Mouse (Mus musculus) gastrocnemius, postnatal 10 days (tissue): Measurements from ENCODE around the gene Ttll5. TPM values are rescaled to one million over a fixed set of nuclear protein-coding genes. Genes with fewer than 3 reads are reported as not detected.
A peak's percentile ranks its signal among the peaks of the same experiment; 100 is the strongest.

Experiments used
- DNase-seq: peaks from one replicate; pipeline ENCODE4 v3.0.0; 2021; ENCODE audit warnings: mixed read lengths
- long read RNA-seq, 2 experiments: library from polyadenylated mRNA; stranded (forward); transcript quantifications; one replicate each; pipeline ENCODE4 v2.0.0; 2021
- total RNA-seq, 2 experiments: library from RNA; stranded (reverse); gene quantifications; 2 replicates each; pipeline ENCODE4 v1.2.3; 2021

Gene Ttll5
- 10 to 100 TPM in 1 of 2 experiments, 1 to 10 TPM in 1; 9.9 to 12.7 TPM for total RNA-seq
- long read RNA-seq, experiment 1, partial matches to known transcripts: 1 of 1 reads
- long read RNA-seq, experiment 1, other reads (novel, unspliced or antisense): 0 of 1 reads
- long read RNA-seq, experiment 2, partial matches to known transcripts: 3 of 4 reads
- long read RNA-seq, experiment 2, other reads (novel, unspliced or antisense): 1 of 4 reads

DNA sequence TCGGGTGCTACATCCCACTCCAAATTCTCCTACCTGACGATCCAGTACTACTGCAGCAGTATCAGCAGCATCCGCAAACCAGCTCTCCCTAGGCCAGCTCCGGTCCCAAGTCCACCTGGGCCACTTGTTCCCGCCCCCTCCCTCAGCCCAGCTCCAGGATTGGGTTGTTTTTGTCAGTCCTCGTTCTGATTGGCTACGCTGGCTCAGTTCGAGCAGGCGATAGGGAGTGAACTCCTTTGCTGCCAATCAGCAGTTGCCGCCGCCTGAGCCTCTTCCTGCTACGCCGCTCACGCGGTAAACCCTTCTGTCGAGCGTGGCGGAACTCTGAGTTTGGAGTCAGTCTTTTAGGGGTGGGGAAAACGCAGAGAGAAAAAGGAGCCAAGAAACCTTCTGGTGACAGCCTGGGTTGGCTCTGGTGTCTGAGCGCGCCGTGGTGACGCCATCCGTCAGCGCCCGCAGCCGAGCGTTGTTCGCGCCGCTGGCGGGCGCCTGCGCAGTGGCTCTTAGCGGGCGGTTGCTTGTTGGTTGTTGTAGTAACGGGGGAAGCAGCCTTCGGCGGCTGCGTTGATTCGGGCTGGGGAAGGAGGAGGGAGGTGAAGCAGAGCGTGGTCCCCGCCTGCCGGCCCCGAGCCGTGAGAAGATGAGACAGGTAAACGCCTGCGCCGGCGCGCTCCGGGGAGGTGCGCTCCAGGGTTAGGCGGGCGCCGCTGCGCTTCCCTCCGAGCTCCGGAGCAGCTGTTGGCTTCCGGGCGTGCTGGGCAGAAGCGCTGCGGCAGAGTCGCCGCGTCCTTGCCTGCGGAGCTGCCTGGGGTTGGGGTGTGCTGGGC, at the start of gene Ttll5, which contains the start of gene Erg28:
Ttll5 (plus strand) TSS at position 222 of the 827 bp plus-strand sequence.
Erg28 (minus strand) TSS at position 113 of the 827 bp plus-strand sequence.
- DNase-seq: peak; percentile 95

- no peak for DNase-seq
These were observed 45.5 kb upstream of the Ttll5 start for GRCm38 (mm10) chr12:85778962-85779361.

DNA sequence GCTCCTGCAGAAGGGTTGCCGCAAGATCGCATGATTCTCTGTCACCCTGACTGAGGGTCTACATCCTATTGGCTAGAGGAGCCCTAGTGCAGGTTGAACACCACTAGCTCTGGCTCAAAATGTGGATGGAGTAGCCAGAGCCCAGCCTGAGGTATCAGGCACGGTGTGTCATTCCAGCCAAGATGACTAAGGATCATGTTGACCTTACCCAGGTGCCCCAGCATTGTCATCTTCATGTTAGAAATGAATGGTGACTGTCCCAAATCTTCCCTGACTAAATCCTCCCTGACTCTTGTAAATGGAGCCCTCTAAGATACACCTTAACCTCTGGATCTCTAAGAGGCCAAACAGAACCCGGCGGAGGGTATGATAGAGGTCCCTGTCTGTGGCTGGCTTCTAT, 44.8 kb upstream of the Ttll5 start:
- no peak for DNase-seq

DNA sequence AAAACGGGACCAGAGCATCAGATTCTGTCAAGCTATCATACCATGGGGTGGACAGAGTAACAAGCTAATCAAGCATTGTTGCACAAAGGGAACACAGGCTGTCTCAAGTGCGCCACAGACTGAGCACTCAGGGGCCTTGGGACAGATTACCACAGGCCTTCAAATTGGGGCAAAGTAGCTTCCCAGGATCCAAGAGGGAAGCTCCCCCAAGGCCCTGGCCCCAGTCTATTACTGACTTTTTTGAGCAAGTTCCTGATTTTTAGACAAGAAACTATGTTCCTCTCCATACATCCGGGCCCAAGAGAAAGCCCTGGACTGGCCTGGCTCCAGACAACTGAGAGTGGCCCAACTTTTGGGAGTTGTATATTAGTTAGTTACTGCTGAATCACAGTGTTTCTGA, 42.9 kb upstream of the Ttll5 start:
- DNase-seq: no peak

GRCm38 (mm10) chr12:85784916-85785815, 39.3 kb upstream of the Ttll5 start:
- DNase-seq: no peak

GRCm38 (mm10) chr12:85792158-85792557, 32.3 kb upstream of the Ttll5 start:
- no peak for DNase-seq

DNA sequence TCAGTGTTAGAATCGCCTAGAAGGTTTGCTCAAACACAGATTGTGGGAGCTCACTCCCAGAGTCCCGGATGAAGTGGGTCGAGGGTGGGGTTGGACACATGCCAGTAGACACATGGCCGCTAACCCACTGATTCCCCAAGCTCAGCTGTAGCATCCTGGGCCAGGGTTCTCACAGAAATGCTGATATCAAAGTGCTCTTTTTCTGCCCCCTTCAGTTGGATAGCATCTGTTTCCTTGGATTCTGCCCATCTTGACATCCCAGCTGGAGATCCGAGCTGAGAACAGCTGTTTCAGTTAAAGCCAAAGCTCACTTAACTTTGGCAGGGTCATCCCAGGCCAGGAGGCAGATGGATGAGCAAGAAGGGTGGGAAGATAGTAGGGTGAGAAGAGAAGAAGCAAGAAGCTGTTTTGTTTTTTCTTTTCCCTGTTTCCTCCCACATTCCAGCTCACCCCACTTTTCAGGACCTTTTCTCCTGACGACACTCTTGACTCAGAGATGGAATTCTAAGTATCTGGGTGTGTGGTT, 31.6 kb upstream of the Ttll5 start:
- peak; percentile 55 for DNase-seq

GRCm38 (mm10) chr12:85794094-85794493, 30.4 kb upstream of the Ttll5 start:
- DNase-seq: no peak

DNA sequence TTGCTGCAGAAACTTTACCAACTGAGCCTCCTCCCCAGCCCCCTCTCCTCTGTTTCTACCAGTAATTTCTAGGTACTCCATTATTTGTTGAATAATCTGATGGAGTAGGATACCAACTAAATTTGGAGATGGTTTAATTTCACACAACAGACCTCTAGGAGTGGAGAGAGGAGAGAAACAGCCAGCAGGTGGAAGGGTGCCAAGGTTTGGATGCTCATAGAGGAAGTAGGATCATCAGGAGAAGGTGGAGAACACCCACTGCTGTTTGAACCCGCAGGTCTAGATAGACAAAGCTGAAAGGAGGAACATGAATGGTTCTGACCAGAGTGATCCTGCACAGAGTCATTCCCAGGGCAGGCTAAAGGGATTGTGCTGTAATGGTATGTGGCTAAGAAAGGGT, 28.9 kb upstream of the Ttll5 start:
- peak; percentile 22 for DNase-seq

DNA sequence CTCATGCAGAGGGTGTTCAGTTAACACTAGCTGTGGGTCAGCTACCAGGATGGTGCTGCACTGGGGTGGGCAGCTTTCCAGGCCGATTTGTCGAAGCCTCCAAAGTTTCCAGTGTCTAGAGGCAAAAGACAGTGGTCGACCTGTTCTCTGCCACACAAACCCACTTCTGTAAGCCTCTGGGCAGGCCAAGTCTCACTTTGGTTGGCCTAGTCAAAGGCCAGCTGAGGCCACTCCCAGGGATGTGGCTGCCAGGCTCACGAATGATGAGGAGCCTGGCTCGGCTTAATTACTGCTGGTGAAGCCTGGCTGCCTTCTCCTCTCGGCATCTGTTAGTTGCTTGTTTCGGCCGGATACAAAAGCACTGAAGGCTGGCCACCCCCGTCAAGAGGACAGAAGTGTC, 24.4 kb upstream of the Ttll5 start:
- peak; percentile 52 for DNase-seq

DNA sequence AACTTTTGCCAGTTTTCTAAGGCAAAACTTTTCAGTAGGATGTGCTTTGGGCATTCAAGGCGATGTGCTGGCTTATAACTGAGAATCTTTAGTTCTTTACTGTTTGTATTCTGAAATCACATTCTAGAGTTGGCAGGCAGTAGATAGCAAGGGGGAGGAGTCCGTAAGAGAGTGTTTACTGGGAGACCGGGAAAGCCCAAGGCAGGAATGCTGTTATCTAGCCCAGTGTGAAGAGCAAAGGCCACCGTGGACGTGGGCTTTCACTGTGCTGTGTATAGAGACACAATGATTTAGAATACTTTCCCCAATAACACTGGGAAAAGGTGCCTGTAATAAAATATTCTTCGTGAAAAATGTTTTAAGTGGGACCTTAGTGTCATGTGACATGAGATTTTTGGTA, 14.7 kb upstream of the Ttll5 start:
- DNase-seq: no peak

- DNase-seq: no peak
These were observed 13.5 kb upstream of the Ttll5 start for GRCm38 (mm10) chr12:85810959-85811358.

- no peak for DNase-seq
These were observed 12.8 kb upstream of the Ttll5 start for GRCm38 (mm10) chr12:85811676-85812075.

- no peak for DNase-seq
These were observed 10.9 kb upstream of the Ttll5 start for GRCm38 (mm10) chr12:85813599-85813998.

DNA sequence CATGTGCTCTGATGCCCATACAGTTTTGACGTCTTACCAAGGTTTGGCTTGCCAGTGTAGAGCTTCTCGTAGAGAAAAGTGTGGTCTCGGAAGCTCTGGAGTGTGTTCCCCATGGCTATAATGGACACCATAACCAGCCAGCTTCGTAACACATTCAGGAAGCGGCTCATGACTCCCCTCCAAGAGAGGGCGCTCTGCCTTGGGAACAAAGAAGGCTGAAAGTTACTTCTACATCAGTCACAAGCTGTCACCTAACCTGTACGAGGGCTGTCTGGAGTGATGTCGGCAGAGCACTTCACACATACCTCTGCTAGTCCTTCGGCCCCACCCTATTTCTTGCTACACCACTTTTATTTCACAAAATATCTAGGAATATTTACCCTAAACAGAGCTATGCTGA, 2.4 kb upstream of the Ttll5 start:
- no peak for DNase-seq

GRCm38 (mm10) chr12:85825361-85825760, 902 bp downstream of the Ttll5 start:
- no peak for DNase-seq

GRCm38 (mm10) chr12:85825822-85826221, 1.4 kb downstream of the Ttll5 start:
- DNase-seq: no peak

DNA sequence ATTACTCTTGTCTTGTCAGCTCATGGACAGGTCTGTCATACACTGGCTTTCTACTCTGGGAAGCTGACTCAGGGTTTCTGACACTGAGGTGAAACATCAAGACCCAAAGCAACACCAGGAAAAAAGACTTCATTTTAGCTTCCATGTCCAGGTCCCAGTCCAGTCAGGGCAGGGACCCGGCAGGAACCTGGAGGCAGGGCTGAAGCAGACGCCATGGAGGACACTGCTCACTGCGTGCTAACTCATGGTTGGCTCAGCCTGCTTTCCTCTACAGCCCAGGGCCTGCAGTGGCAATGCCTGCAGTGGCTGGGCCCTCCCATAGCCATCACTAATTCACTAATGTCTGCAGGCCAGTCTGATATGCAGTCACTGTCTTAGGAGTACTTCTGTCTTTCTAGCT, 4.4 kb downstream of the Ttll5 start:
- no peak for DNase-seq

DNA sequence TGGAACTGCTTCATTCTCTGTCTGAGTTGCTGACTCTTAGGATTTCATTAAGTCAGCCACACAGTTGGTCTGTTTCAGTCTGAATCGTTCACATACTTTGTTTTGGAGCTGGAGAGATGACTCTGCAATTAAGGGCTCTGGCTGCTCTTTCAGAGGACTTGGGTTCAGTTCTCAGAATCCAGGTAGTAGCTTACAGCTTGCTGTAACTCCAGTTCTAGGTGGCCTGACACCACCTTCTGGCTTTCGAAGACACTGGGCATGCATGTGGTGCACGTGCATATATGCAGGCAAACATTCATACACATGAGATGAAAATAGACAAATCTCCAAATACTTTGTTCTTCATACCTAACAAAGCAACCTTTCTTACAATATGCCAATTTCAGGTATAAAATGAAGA, 5.4 kb downstream of the Ttll5 start:
- no peak for DNase-seq

GRCm38 (mm10) chr12:85830691-85831090, 6.2 kb downstream of the Ttll5 start:
- DNase-seq: no peak

GRCm38 (mm10) chr12:85834543-85834942, 10.1 kb downstream of the Ttll5 start:
- no peak for DNase-seq

DNA sequence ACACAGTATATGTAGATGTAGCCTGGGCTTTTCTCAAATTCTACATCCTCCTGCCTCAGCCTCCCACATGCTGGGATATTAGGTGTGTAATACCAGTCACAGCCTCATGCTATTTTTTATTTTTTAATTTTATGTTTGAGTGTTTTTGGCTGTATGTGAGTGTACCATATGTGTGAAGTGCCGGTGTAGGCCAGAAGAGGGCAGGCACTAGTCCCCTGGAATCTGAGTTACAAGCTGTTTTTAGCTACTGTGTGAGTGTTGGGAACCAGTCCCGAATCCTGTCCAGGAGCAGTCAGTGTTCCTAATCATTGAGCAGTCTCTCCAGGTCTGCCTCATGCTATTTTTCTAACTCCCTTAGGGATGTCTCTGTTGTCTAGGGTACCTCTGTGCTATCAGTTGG, 13.3 kb downstream of the Ttll5 start:
- DNase-seq: no peak
